Mouse (Mus musculus): ENCODE measurements around the gene Celf1.

- TF ChIP-seq RAD21 (IDR thresholded peaks at IDR 0.05; ENCODE audit: low read depth, low read length) (no peak), CTCF (IDR thresholded peaks at IDR 0.05 in 2 of 3, conservative IDR thresholded peaks at IDR 0.05 in 1 of 3; ENCODE audit: control insufficient read depth in 1 of 3, insufficient read depth in 1 of 3, low read depth in 2 of 3, low read length in 3 of 3, poor library complexity in 1 of 3, severe bottlenecking in 1 of 3) (0 out of 6 replicates have a peak, but pooled peaks of 1 of the 3 experiments have one; percentile 1), UBTF (IDR thresholded peaks at IDR 0.05; ENCODE audit: borderline replicate concordance, insufficient read depth, low read depth, low read length) (0 out of 2 replicates have a peak, but pooled peaks have one; percentile 40)
Measured at GRCm38 (mm10) chr2:90904076-90904855, 35.9 kb upstream of the Celf1 start, which contains the start of the genes Kbtbd4 and Ndufs3.

Data from MEL (cell line).